Mouse (Mus musculus): ENCODE measurements around the gene Atp5b. TPM values are rescaled to one million over a fixed set of nuclear protein-coding genes. Genes with fewer than 3 reads are reported as not detected.

Atp5b gene
- polyA plus RNA-seq, 1 experiment from 2014 or later: 3,411 TPM

GRCm38 (mm10) chr10:128094340-128094968, 11.4 kb downstream of the Atp5b start:
- H3K27ac ChIP-seq (ENCODE audit: low read length): peak overlapping the region; percentile 99
- peaks cover 54% of the 10 kb centered on the region for H3K4me1 ChIP-seq (ENCODE audit: insufficient read depth, low read length)
- H3K36me3 ChIP-seq (ENCODE audit: insufficient read depth, low read length): peaks cover 7% of the 10 kb centered on the region
- peak overlapping the region; percentile 86 for H3K4me2 ChIP-seq (replicated peaks; ENCODE audit: low read depth, low read length)
- H3K9ac ChIP-seq (replicated peaks; ENCODE audit: low read length): peak overlapping the region; percentile 52
- H3K9me3 ChIP-seq (ENCODE audit: low read length): no peaks in the 10 kb centered on the region
- H3K27me3 ChIP-seq (ENCODE audit: insufficient read depth, low read length): no peaks in the 10 kb centered on the region
- ATAC-seq (ENCODE audit: low FRiP score, low TSS enrichment): peak; percentile 71
- WGBS: 12% methylated on average over 19 of the region's 19 CpGs
- H3K4me3 ChIP-seq (ENCODE audit: low read length): peak overlapping the region; percentile 79

DNA sequence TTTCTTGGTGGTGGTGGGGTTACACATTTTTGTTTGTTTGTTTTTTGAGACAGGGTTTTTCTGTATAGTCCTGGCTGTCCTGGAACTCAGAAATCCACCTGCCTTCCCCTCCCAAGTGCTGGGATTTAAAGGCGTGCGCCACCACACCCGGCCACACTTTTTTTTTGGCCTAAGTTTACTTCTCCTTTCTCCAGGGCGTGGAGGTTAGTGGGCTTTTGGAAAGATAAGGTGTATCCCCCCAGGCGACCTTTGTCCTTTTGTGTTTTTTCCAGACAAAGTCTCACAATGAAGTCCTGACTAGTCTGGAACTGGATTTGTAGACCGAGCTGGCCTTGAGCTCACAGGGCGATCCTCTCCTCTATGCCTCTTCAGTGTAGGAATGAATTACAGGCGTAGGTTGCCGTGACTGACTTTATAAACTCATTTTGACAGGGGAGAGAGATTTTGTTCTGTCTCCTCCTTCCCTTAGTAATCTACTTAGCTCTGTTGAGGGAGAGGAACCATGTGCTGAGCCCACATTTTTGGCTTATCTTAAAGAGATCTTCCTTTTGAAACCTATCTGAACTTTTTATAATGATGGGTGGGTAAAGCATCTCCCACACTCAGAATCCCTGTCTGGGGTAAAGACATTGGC, 12.0 kb downstream of the Atp5b start:
- WGBS: 29% methylated on average over 9 of the region's 9 CpGs
- Histone ChIP-seq H3K4me1 (ENCODE audit: insufficient read depth, low read length) (peaks cover 54% of the 10 kb centered on the region), H3K4me3 (ENCODE audit: low read length) (peak overlapping the region; percentile 79; the same call in 1 of the 2 replicates)

DNA sequence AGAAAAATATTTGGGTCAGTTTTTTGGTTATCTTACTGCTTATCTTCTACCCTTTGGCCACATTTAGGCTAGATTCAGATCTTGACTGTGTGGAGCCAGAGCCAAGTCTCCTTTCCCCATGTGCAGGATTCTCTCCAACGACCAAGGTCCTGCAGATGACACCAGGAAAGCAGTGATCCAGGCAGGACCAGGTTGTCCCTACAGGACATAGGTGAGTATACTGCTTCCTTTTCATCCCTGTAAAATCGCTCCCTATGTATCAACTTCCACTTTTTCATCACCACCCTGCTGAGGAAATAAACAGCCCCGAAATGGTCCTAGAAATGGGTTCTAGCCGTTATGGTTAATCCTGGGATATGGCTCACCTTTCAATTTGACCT, 13.2 kb downstream of the Atp5b start:
- no peaks in the 10 kb centered on the region for H3K36me3 ChIP-seq (ENCODE audit: insufficient read depth, low read length)

More for the DNA sequence above, 12.0 kb downstream of the Atp5b start:
- H3K4me2 ChIP-seq (replicated peaks; ENCODE audit: low read depth, low read length): peak overlapping the region; percentile 86
- H3K9me3 ChIP-seq (ENCODE audit: low read length): no peaks in the 10 kb centered on the region
- ATAC-seq (ENCODE audit: low FRiP score, low TSS enrichment): no peak
- H3K27ac ChIP-seq (ENCODE audit: low read length): peak overlapping the region; percentile 99
- H3K36me3 ChIP-seq (ENCODE audit: insufficient read depth, low read length): peaks cover under 1% of the 10 kb centered on the region; the same call in 1 of the 2 replicates
- 0 out of 2 replicates have a peak overlapping the region, but pooled peaks have one; percentile 31 for H3K9ac ChIP-seq (replicated peaks; ENCODE audit: low read length)
- H3K27me3 ChIP-seq (ENCODE audit: insufficient read depth, low read length): no peaks in the 10 kb centered on the region

GRCm38 (mm10) chr10:128096693-128097586, 13.9 kb downstream of the Atp5b start:
- Histone ChIP-seq H3K4me1 (ENCODE audit: insufficient read depth, low read length) (peaks cover 45% of the 10 kb centered on the region), H3K9ac (replicated peaks; ENCODE audit: low read length) (peak overlapping the region; percentile 93), H3K9me3 (ENCODE audit: low read length) (no peaks in the 10 kb centered on the region), H3K4me3 (ENCODE audit: low read length) (peak overlapping the region; percentile 99), H3K4me2 (replicated peaks; ENCODE audit: low read depth, low read length) (peak overlapping the region; percentile 80), H3K36me3 (ENCODE audit: insufficient read depth, low read length) (no peaks in the 10 kb centered on the region), H3K27me3 (ENCODE audit: insufficient read depth, low read length) (no peaks in the 10 kb centered on the region), H3K27ac (ENCODE audit: low read length) (peak overlapping the region; percentile 75)
- under 1% methylated on average over 71 of the region's 86 CpGs for whole genome bisulfite sequencing
- peak; percentile 69 for ATAC-seq (ENCODE audit: low FRiP score, low TSS enrichment)

More for the DNA sequence above, 13.2 kb downstream of the Atp5b start:
- Histone ChIP-seq H3K4me2 (replicated peaks; ENCODE audit: low read depth, low read length) (peak overlapping the region; percentile 35), H3K9ac (replicated peaks; ENCODE audit: low read length) (no peak overlapping the region), H3K27ac (ENCODE audit: low read length) (no peak overlapping the region), H3K4me1 (ENCODE audit: insufficient read depth, low read length) (peaks cover 51% of the 10 kb centered on the region), H3K4me3 (ENCODE audit: low read length) (peak overlapping the region; percentile 99), H3K27me3 (ENCODE audit: insufficient read depth, low read length) (no peaks in the 10 kb centered on the region), H3K9me3 (ENCODE audit: low read length) (no peaks in the 10 kb centered on the region)
- no peak for ATAC-seq (ENCODE audit: low FRiP score, low TSS enrichment)
- WGBS: 22% methylated on average over 4 of the region's 4 CpGs

- no peaks in the 10 kb centered on the region for H3K9me3 ChIP-seq (ENCODE audit: low read length)
- H3K9ac ChIP-seq (replicated peaks; ENCODE audit: low read length): peak overlapping the region; percentile 93
- 0% methylated on average over 13 of the region's 13 CpGs for WGBS
These were observed 14.5 kb downstream of the Atp5b start for GRCm38 (mm10) chr10:128097587-128097971.

GRCm38 (mm10) chr10:128110103-128110761, 27.2 kb downstream of the Atp5b start:
- WGBS: 84% methylated on average over 4 of the region's 4 CpGs
- Histone ChIP-seq H3K36me3 (ENCODE audit: insufficient read depth, low read length) (peaks cover 37% of the 10 kb centered on the region), H3K9ac (replicated peaks; ENCODE audit: low read length) (no peak overlapping the region)

More at GRCm38 (mm10) chr10:128097587-128097971, 14.5 kb downstream of the Atp5b start:
- Histone ChIP-seq H3K27me3 (ENCODE audit: insufficient read depth, low read length) (no peaks in the 10 kb centered on the region), H3K36me3 (ENCODE audit: insufficient read depth, low read length) (no peaks in the 10 kb centered on the region), H3K27ac (ENCODE audit: low read length) (peak overlapping the region; percentile 75), H3K4me1 (ENCODE audit: insufficient read depth, low read length) (peaks cover 42% of the 10 kb centered on the region), H3K4me3 (ENCODE audit: low read length) (peak overlapping the region; percentile 99), H3K4me2 (replicated peaks; ENCODE audit: low read depth, low read length) (peak overlapping the region; percentile 80)
- no peak for ATAC-seq (ENCODE audit: low FRiP score, low TSS enrichment)

DNA sequence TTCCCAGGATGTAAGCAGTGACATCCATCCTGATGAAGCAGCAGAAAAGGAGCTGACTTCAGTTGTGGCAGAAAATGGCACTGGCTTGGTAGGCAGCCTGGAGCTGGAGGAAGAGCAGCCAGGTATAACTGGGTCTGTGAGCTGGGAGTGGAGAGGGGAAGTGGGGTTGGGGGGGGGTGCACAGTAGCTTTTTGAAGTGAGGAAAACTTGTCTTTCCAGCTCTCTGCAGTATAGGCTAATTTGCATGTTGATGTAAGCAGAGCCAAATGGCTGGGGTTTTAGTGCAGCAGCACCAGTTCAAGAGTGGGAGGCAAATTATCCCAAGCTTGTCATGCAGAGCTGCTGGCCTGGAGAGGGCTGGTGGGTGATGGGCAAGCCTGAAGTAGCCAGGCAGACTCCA, 28.2 kb downstream of the Atp5b start:
- H3K27ac ChIP-seq (ENCODE audit: low read length): peak overlapping the region; percentile 54; the same call in 1 of the 2 replicates
- peaks cover 4% of the 10 kb centered on the region; the same call in 1 of the 2 replicates for H3K4me1 ChIP-seq (ENCODE audit: insufficient read depth, low read length)
- no peaks in the 10 kb centered on the region for H3K9me3 ChIP-seq (ENCODE audit: low read length)
- no peak overlapping the region for H3K4me2 ChIP-seq (replicated peaks; ENCODE audit: low read depth, low read length)
- H3K27me3 ChIP-seq (ENCODE audit: insufficient read depth, low read length): no peaks in the 10 kb centered on the region
- peak; percentile 75 for ATAC-seq (ENCODE audit: low FRiP score, low TSS enrichment)
- peaks cover 47% of the 10 kb centered on the region for H3K36me3 ChIP-seq (ENCODE audit: insufficient read depth, low read length)
- H3K4me3 ChIP-seq (ENCODE audit: low read length): no peak overlapping the region
- H3K9ac ChIP-seq (replicated peaks; ENCODE audit: low read length): no peak overlapping the region

More at GRCm38 (mm10) chr10:128110103-128110761, 27.2 kb downstream of the Atp5b start:
- H3K4me1 ChIP-seq (ENCODE audit: insufficient read depth, low read length): peaks cover 4% of the 10 kb centered on the region; the same call in 1 of the 2 replicates
- no peaks in the 10 kb centered on the region for H3K27me3 ChIP-seq (ENCODE audit: insufficient read depth, low read length)
- no peak overlapping the region for H3K4me2 ChIP-seq (replicated peaks; ENCODE audit: low read depth, low read length)
- no peak overlapping the region for H3K27ac ChIP-seq (ENCODE audit: low read length)
- ATAC-seq (ENCODE audit: low FRiP score, low TSS enrichment): no peak
- H3K9me3 ChIP-seq (ENCODE audit: low read length): no peaks in the 10 kb centered on the region
- H3K4me3 ChIP-seq (ENCODE audit: low read length): no peak overlapping the region

- 91% methylated on average over 7 of the region's 7 CpGs for WGBS
- Histone ChIP-seq H3K9ac (replicated peaks; ENCODE audit: low read length) (no peak overlapping the region), H3K36me3 (ENCODE audit: insufficient read depth, low read length) (peaks cover 90% of the 10 kb centered on the region), H3K27me3 (ENCODE audit: insufficient read depth, low read length) (no peaks in the 10 kb centered on the region), H3K4me1 (ENCODE audit: insufficient read depth, low read length) (no peaks in the 10 kb centered on the region), H3K4me2 (replicated peaks; ENCODE audit: low read depth, low read length) (no peak overlapping the region), H3K9me3 (ENCODE audit: low read length) (no peaks in the 10 kb centered on the region), H3K4me3 (ENCODE audit: low read length) (no peak overlapping the region), H3K27ac (ENCODE audit: low read length) (no peak overlapping the region)
- ATAC-seq (ENCODE audit: low FRiP score, low TSS enrichment): no peak
These were observed 40.8 kb downstream of the Atp5b start for GRCm38 (mm10) chr10:128123833-128124232.

- 93% methylated on average over 9 of the region's 9 CpGs for WGBS
- ATAC-seq (ENCODE audit: low FRiP score, low TSS enrichment): no peak
- H3K9ac ChIP-seq (replicated peaks; ENCODE audit: low read length): no peak overlapping the region
These were observed 41.8 kb downstream of the Atp5b start for GRCm38 (mm10) chr10:128124831-128125230.

More at GRCm38 (mm10) chr10:128124831-128125230, 41.8 kb downstream of the Atp5b start:
- H3K27me3 ChIP-seq (ENCODE audit: insufficient read depth, low read length): no peaks in the 10 kb centered on the region
- no peak overlapping the region for H3K4me2 ChIP-seq (replicated peaks; ENCODE audit: low read depth, low read length)
- no peak overlapping the region for H3K4me3 ChIP-seq (ENCODE audit: low read length)
- no peaks in the 10 kb centered on the region for H3K9me3 ChIP-seq (ENCODE audit: low read length)
- no peak overlapping the region for H3K27ac ChIP-seq (ENCODE audit: low read length)
- H3K4me1 ChIP-seq (ENCODE audit: insufficient read depth, low read length): no peaks in the 10 kb centered on the region
- peaks cover 87% of the 10 kb centered on the region for H3K36me3 ChIP-seq (ENCODE audit: insufficient read depth, low read length)

Measured in kidney, embryonic 16.5 days (tissue).